Mouse (Mus musculus): Measurements from ENCODE around the gene Apela.
A peak's percentile ranks its signal among the peaks of the same experiment; 100 is the strongest.
"Not testable (repeated sequence)": the region's sequence is repeated elsewhere in the genome, so short reads cannot be mapped to it uniquely, and the experiment has no call there.

Apela gene

GRCm38 (mm10) chr8:65022485-65022884 is 14.7 kb downstream of the Apela start:
- DNase-seq (ENCODE audit: low spot score) = peak; percentile 62

- no peak for DNase-seq (ENCODE audit: low spot score)
These were observed 18.7 kb downstream of the Apela start, which contains the start of the genes Trim61 and Trim60 for GRCm38 (mm10) chr8:65018423-65018822. TSS of gene Trim61 (minus strand) at chr8:65018523. TSS of gene Trim60 (minus strand) at chr8:65018584.

- DNase-seq (ENCODE audit: low spot score) = not testable (repeated sequence)
These were observed 29.5 kb downstream of the Apela start for GRCm38 (mm10) chr8:65007616-65008015.

- DNase-seq (ENCODE audit: low spot score) = no peak
These were observed 38.2 kb downstream of the Apela start for GRCm38 (mm10) chr8:64998806-64999365.

- DNase-seq (ENCODE audit: low spot score) = no peak
These were observed 49.4 kb downstream of the Apela start, which contains the start of gene Trim75 for GRCm38 (mm10) chr8:64987731-64988130. TSS of gene Trim75 (minus strand) at chr8:64987831.

- no peak for DNase-seq (ENCODE audit: low spot score)
These were observed 53.8 kb downstream of the Apela start for GRCm38 (mm10) chr8:64983150-64983897.
